Mouse (Mus musculus) bone marrow, adult 2 months (tissue): ENCODE measurements around the gene Yy1. TPM values are rescaled to one million over a fixed set of nuclear protein-coding genes. Genes with fewer than 3 reads are reported as not detected.

Experiments
- H3K27ac ChIP-seq: fragments of 200-500 bp; 2 replicates; pipeline ENCODE4 v1.5.1; 2012; ENCODE audit warnings: low read depth, mild to moderate bottlenecking, control low read depth, inconsistent platforms, low read length; ENCODE audit not compliant: control insufficient read depth, poor library complexity, insufficient read depth
- H3K4me1 ChIP-seq: fragments of 200-500 bp; 2 replicates; pipeline ENCODE4 v1.6.1; 2011; ENCODE audit warnings: low read length; ENCODE audit not compliant: control insufficient read depth, insufficient read depth
- H3K4me3 ChIP-seq: fragments of 200-500 bp; replicated peaks from 2 replicates; pipeline ENCODE3; 2011; ENCODE audit warnings: mild to moderate bottlenecking, low read depth, low read length, control low read depth; ENCODE audit not compliant: control insufficient read depth
- CTCF ChIP-seq: fragments of 200-500 bp; IDR thresholded peaks from 2 replicates; pipeline ENCODE4 v1.5.1; 2011; ENCODE audit warnings: low read length, control low read depth; ENCODE audit not compliant: control insufficient read depth, insufficient read depth
- POLR2A ChIP-seq: fragments of 200-500 bp; IDR thresholded peaks from 2 replicates; pipeline ENCODE4 v1.6.1; 2011; ENCODE audit warnings: low read depth, mild to moderate bottlenecking, control low read depth, low read length, borderline replicate concordance; ENCODE audit not compliant: control insufficient read depth
- WGBS: fragments of 180-500 bp; shearing (Covaris S2); methylation state at CpG from one replicate; pipeline ENCODE4 v1.1.7; 2018; 5-methylcytosine and 5-hydroxymethylcytosine counted together
- polyA plus RNA-seq: library from polyadenylated mRNA; stranded (reverse); fragments of >200 nt; gene quantifications from 2 replicates; pipeline ENCODE4 v1.2.4, GENCODE M21; 2011; ENCODE audit warnings: low replicate concordance; ENCODE audit not compliant: missing spikeins, insufficient read depth, insufficient read length

The Yy1 gene
- polyA plus RNA-seq, 1 experiment: 35.4 TPM

DNA sequence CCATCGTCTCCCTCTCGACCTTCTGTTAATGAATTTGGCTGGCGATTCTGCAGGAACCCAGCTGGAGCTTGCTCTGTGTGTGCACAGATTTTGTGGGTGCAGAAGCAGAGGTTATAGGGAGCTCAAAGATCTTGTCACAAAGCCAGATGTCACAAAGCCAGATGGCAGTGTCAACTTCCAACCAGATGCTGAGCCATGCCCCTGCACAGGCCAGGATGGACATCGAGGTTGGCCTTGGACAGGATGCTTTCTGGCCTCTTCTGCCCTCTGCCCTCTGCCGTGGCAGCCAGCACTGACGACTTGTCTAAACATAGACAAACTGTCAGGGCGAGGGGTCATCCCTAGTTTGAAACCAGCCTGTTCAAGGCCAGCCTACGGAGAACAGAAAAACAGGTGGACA lies 57.4 kb downstream of the Yy1 start:
- WGBS: 74% methylated on average over 8 of the region's 8 CpGs
- no peak overlapping the region for H3K27ac ChIP-seq
- H3K4me3 ChIP-seq: no peak overlapping the region
- no peaks in the 10 kb centered on the region; the same call in 1 of the 2 replicates for H3K4me1 ChIP-seq
- TF ChIP-seq POLR2A (no peak), CTCF (no peak)

DNA sequence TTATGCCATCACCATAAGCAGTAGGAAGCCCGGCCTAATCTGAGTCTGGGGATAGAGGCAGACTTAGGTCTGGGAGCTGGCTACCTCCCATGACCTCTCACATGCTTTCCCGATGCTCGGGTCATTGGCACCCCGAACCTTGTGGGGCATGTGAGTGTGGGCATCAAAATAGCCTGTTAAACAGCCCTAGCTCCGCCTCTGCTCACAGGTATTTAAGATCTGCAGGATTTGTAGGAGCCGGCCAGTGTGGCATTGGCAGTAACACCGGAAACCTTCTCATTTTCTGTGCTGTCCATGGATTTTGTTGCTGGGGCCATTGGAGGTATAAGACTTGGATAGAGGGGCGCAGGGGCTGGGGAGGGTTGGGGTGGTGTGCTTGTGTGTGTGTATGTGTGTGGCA lies 58.1 kb downstream of the Yy1 start:
- 81% methylated on average over 8 of the region's 8 CpGs for WGBS
- Histone ChIP-seq H3K4me1 (no peaks in the 10 kb centered on the region; the same call in 1 of the 2 replicates), H3K27ac (no peak overlapping the region), H3K4me3 (no peak overlapping the region)
- no peak for TF ChIP-seq POLR2A
- no peak for TF ChIP-seq CTCF

DNA sequence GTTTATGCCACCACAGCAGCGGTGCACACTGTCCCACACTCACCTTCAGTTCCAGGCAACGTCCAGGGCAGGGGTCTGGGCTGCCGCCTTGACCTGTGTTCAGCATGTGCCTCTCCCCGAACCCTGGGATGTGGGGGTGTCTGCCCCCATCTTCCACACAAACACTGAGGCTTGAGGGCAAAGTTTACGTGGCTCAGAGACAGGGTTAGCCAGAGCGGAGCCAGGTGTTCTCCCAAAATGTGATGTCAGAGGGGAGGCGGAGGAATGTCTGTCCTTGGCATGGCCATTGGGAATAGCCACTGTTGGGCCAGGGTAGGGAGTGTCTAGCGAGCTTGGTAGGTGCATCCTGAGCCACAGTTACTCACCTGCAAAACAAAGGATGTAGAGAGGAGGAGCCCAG lies 60.0 kb downstream of the Yy1 start:
- H3K27ac ChIP-seq: no peak overlapping the region

DNA sequence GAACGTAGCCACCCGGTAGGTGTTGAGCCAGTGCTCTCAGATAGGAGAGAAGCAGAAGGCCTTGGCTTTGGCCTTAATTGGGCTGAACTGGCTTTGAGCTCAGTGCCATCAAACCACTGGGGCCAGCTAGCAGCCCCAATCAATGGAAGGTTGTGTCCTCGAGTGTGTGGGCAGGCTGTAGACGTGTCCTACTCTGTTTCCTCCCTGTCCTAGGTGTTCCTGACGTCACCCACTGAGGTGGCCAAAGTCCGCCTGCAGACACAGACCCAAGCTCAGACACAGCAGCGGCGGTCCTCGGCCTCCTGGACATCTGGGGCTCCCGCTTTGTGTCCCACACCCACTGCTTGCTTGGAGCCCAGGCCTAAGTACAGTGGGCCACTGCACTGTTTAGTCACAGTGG lies 62.3 kb downstream of the Yy1 start:
- WGBS: 82% methylated on average over 10 of the region's 10 CpGs
- TF ChIP-seq CTCF (no peak), POLR2A (no peak)
- no peak overlapping the region for H3K27ac ChIP-seq
- H3K4me1 ChIP-seq: no peaks in the 10 kb centered on the region; the same call in 1 of the 2 replicates
- no peak overlapping the region for H3K4me3 ChIP-seq

More for the DNA sequence above, 60.0 kb downstream of the Yy1 start:
- TF ChIP-seq POLR2A (no peak), CTCF (no peak)
- Histone ChIP-seq H3K4me1 (no peaks in the 10 kb centered on the region; the same call in 1 of the 2 replicates), H3K4me3 (no peak overlapping the region)
- WGBS: 84% methylated on average over 8 of the region's 8 CpGs

DNA sequence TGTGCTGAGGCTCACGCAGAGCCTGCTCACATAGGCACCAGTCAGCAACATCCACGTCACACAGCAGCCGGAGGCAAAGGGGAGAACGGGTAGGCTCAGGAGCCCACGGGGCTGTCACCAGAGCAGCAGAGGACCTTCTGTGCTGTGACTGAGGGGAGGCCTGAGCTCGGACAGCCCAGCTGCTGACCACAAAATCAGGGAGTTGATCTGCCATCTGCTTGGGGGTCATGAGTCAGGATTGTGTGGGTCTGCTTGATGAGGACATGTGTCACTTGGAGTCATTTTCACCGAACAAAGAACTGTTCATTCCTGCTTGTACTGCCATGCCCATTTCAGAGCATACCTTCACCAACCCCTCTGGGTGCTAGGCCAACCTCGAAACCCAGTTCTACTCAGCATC lies 63.4 kb downstream of the Yy1 start:
- 83% methylated on average over 8 of the region's 8 CpGs for WGBS

DNA sequence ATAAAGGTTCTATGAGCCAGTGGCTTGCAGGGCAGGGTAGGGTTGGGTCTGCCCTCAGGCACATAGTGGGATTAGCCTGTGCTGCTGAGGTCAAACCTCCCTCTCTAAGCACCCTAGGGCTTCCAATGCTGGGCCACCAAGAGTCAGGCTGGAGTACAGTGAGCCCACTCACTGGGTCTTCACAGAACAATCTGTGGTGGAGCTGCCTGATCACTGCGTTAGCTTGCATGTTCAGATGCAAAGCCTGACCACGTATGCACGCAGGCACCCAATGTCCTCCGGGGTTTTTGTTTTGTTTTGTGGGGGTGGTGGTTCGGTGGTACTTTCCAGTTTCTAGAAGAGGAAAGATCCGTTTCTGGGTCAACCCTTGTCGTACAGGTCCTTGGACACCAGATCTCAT lies 64.3 kb downstream of the Yy1 start:
- 80% methylated on average over 7 of the region's 7 CpGs for WGBS
- no peak overlapping the region for H3K4me3 ChIP-seq
- H3K4me1 ChIP-seq: no peaks in the 10 kb centered on the region
- TF ChIP-seq POLR2A (no peak), CTCF (no peak)
- H3K27ac ChIP-seq: no peak overlapping the region

More for the DNA sequence above, 63.4 kb downstream of the Yy1 start:
- no peak overlapping the region for H3K27ac ChIP-seq
- no peak for TF ChIP-seq POLR2A
- TF ChIP-seq CTCF: no peak
- H3K4me3 ChIP-seq: no peak overlapping the region
- no peaks in the 10 kb centered on the region; the same call in 1 of the 2 replicates for H3K4me1 ChIP-seq

DNA sequence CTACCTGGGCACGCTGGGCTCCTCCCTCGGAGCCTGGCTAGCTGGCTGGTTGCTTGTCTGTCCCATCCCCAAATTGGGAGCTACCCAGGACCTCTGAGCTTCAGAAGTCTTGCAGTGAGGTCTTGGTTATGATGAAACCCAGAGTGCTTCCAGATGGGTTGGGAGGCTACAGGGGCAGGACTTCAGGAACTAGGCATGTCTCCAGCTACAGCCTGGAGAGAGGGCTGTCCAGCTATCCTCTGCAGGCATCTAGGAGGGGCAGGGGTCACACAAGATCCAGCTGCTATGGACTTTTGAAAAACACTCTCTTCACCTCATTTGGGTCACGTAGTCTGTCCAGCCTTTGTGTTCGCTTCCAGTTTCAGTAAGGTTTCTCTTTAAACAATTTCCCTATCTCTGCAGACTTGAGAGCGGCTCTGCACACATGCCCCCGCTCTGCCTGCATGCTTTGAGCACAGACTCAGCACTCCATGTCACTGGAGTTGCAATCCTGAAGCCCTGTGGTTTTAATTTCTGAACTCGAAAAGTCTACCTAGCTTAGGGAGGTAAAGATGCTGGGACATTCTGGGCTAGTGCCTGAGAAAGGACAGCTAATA lies 64.9 kb downstream of the Yy1 start:
- Histone ChIP-seq H3K4me3 (no peak overlapping the region), H3K27ac (no peak overlapping the region), H3K4me1 (no peaks in the 10 kb centered on the region)
- TF ChIP-seq CTCF (no peak), POLR2A (no peak)
- WGBS: 80% methylated on average over 7 of the region's 7 CpGs

DNA sequence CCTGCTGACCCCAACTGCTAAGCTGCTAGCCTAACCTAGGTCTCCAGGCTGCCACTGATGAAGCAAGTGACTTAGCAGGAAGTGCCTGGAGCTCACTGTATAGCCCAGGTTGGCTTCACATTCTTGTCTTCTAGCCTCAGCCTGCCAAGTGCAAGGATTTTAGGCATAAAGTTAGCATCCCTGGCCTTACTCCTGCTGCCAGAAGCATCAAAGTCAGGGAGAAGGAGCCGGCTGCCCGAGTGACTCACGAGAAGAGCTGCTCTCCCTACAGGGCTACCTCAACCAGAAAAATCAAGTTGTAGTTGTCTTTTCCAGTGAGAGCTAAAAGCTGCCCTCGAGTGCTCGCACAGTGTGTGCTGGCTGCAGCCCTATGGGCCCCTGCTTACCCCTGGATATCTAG lies 65.7 kb downstream of the Yy1 start:
- Histone ChIP-seq H3K4me1 (no peaks in the 10 kb centered on the region), H3K4me3 (no peak overlapping the region), H3K27ac (no peak overlapping the region)
- TF ChIP-seq CTCF: no peak
- no peak for TF ChIP-seq POLR2A
- 81% methylated on average over 5 of the region's 5 CpGs for WGBS

DNA sequence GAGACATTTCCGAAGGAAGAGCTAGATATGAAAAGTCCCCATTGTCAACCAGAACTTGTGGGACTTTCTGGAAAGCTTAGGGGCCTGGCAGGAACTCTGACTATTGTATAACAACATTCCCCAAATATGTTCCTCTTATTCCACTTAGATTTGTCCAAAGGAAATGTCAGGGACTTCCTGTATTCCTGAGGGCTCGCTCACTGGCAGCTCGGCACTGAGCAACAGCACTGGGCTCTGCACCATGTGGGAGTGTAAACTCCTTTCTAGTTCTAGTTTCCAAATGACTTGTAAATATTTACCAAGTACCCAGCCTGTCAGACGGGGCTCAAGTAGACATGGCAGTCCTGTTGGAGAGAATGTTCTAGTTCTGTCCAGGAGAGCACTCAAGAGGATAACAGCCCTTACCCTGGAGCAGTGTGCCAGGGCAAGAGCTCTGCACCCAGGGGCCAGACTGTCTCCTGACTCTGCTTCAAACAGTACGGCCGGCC lies 72.3 kb downstream of the Yy1 start:
- Histone ChIP-seq H3K4me1 (no peaks in the 10 kb centered on the region), H3K27ac (no peak overlapping the region), H3K4me3 (no peak overlapping the region)
- no peak for TF ChIP-seq POLR2A
- TF ChIP-seq CTCF: no peak
- WGBS: 88% methylated on average over 6 of the region's 6 CpGs
